Mouse (Mus musculus) kidney, embryonic 15.5 days (tissue): Measurements from ENCODE around the gene Ippk. TPM values are rescaled to one million over a fixed set of nuclear protein-coding genes. Genes with fewer than 3 reads are reported as not detected.

ENCODE experiments used
- ATAC-seq: fragments of 200-750 bp; cut with Nextera tagmentation; replicated peaks from 2 replicates; pipeline ENCODE4 v1.8.0; 2017; ENCODE audit warnings: moderate TSS enrichment; ENCODE audit not compliant: low FRiP score
- H3K27ac ChIP-seq: fragments of 300-500 bp; sonication (generic); 2 replicates; pipeline ENCODE4 v1.5.1; 2015; ENCODE audit warnings: mild to moderate bottlenecking, inconsistent platforms
- H3K27me3 ChIP-seq: fragments of 300-500 bp; sonication (generic); 2 replicates; pipeline ENCODE4 v1.6.1; 2015; ENCODE audit warnings: inconsistent platforms
- H3K36me3 ChIP-seq: fragments of 300-500 bp; sonication (generic); 2 replicates; pipeline ENCODE4 v1.6.1; 2015; ENCODE audit warnings: inconsistent platforms
- H3K4me1 ChIP-seq: fragments of 300-500 bp; sonication (generic); 2 replicates; pipeline ENCODE4 v1.6.1; 2015; ENCODE audit warnings: inconsistent platforms
- H3K4me2 ChIP-seq: fragments of 300-500 bp; sonication (generic); 2 replicates; pipeline ENCODE4 v1.6.1; 2015; ENCODE audit warnings: moderate library complexity, mild to moderate bottlenecking, inconsistent platforms
- H3K4me3 ChIP-seq: fragments of 300-500 bp; sonication (generic); replicated peaks from 2 replicates; pipeline ENCODE4 v1.5.1; 2015; ENCODE audit warnings: mild to moderate bottlenecking, inconsistent platforms
- H3K9ac ChIP-seq: fragments of 300-500 bp; sonication (generic); 2 replicates; pipeline ENCODE4 v1.6.1; 2015; ENCODE audit warnings: mild to moderate bottlenecking, inconsistent platforms
- H3K9me3 ChIP-seq: fragments of 300-500 bp; sonication (generic); replicated peaks from 2 replicates; pipeline ENCODE4 v1.6.1; 2016; ENCODE audit warnings: inconsistent platforms
- WGBS: fragments of 180-500 bp; shearing (Covaris S2); methylation state at CpG from one replicate; pipeline ENCODE4 v1.1.7; 2015; ENCODE audit warnings: mixed read lengths; 5-methylcytosine and 5-hydroxymethylcytosine counted together
- polyA plus RNA-seq: library from polyadenylated mRNA; unstranded; fragments of >200 nt; fragmentation: Nextera tagmentation; extraction: Ambion mirVana; gene quantifications from 2 replicates; pipeline ENCODE4 v1.2.1, GENCODE M21; 2015

Ippk gene
- polyA plus RNA-seq, 1 experiment from 2014 or later = 17.9 TPM

GRCm38 (mm10) chr13:49492376-49493368 lies 71.6 kb downstream of the Ippk start, which contains the start of gene Tes3-ps:
Gene Tes3-ps (plus strand): TSS chr13:49493318.
- H3K9me3 ChIP-seq = no peaks in the 10 kb centered on the region
- no peak for ATAC-seq
- H3K4me3 ChIP-seq = no peak within 1 kb of the TSS
- 0 out of 2 replicates have a peak, but pooled peaks cover 2% of the 10 kb centered on the region for H3K4me1 ChIP-seq
- H3K4me2 ChIP-seq = no peak within 1 kb of the TSS
- no peak within 1 kb of the TSS for H3K27ac ChIP-seq
- no peak within 1 kb of the TSS for H3K9ac ChIP-seq
- H3K36me3 ChIP-seq = no peaks in the 10 kb centered on the region
- WGBS = 63% methylated on average over 6 of the region's 6 CpGs
- no peaks in the 10 kb centered on the region for H3K27me3 ChIP-seq

GRCm38 (mm10) chr13:49504510-49504909 lies 83.5 kb downstream of the Ippk start, which contains the start of gene Ecm2:
Gene Ecm2 (plus strand): TSS chr13:49504810.
- Histone ChIP-seq H3K4me3 (no peak within 1 kb of the TSS), H3K9ac (no peak within 1 kb of the TSS), H3K27me3 (no peaks in the 10 kb centered on the region), H3K9me3 (no peaks in the 10 kb centered on the region), H3K4me1 (peaks cover 3% of the 10 kb centered on the region; the same call in 1 of the 2 replicates), H3K4me2 (no peak within 1 kb of the TSS), H3K27ac (no peak within 1 kb of the TSS), H3K36me3 (no peaks in the 10 kb centered on the region)
- ATAC-seq = no peak
- WGBS = 70% methylated on average over 4 of the region's 4 CpGs

GRCm38 (mm10) chr13:49505776-49506175 lies 84.7 kb downstream of the Ippk start:
- no peak overlapping the region for H3K27ac ChIP-seq
- peaks cover 3% of the 10 kb centered on the region; the same call in 1 of the 2 replicates for H3K4me1 ChIP-seq
- no peak for ATAC-seq
- no peaks in the 10 kb centered on the region for H3K9me3 ChIP-seq
- no peaks in the 10 kb centered on the region for H3K27me3 ChIP-seq
- no peak overlapping the region for H3K4me2 ChIP-seq
- H3K36me3 ChIP-seq = no peaks in the 10 kb centered on the region
- no peak overlapping the region for H3K9ac ChIP-seq
- H3K4me3 ChIP-seq = no peak overlapping the region
- WGBS = 81% methylated on average over 4 of the region's 4 CpGs

- H3K9me3 ChIP-seq = no peaks in the 10 kb centered on the region
- no peak overlapping the region for H3K4me3 ChIP-seq
- no peak for ATAC-seq
- H3K9ac ChIP-seq = no peak overlapping the region
- no peak overlapping the region for H3K27ac ChIP-seq
- H3K4me2 ChIP-seq = no peak overlapping the region
- H3K36me3 ChIP-seq = no peaks in the 10 kb centered on the region
- peaks cover 3% of the 10 kb centered on the region; the same call in 1 of the 2 replicates for H3K4me1 ChIP-seq
- H3K27me3 ChIP-seq = no peaks in the 10 kb centered on the region
- 66% methylated on average over 3 of the region's 3 CpGs for WGBS
These were observed 86.1 kb downstream of the Ippk start for GRCm38 (mm10) chr13:49507176-49507575.

Other genes starting within 250 kb of the Ippk start
- gene Ninj1, start 233.8 kb upstream of the Ippk start, polyA plus RNA-seq = 57.5 and 59.8 TPM in 2 replicates
- gene Card19, start 205.2 kb upstream of the Ippk start, polyA plus RNA-seq = 45.7 and 47.2 TPM in 2 replicates
- gene Susd3, start 172.5 kb upstream of the Ippk start, polyA plus RNA-seq = 18.5 and 22.7 TPM in 2 replicates
- gene Fgd3, start 100.9 kb upstream of the Ippk start, polyA plus RNA-seq = 0.74 and 0.78 TPM in 2 replicates
- gene Bicd2, start 79.7 kb upstream of the Ippk start, polyA plus RNA-seq = 25.0 and 26.5 TPM in 2 replicates
- gene Tes3-ps, start 72.1 kb downstream of the Ippk start, polyA plus RNA-seq = 0.84 and 0.92 TPM in 2 replicates
- 0.93 and 1.0 TPM in 2 replicates for gene Ecm2, start 83.6 kb downstream of the Ippk start, polyA plus RNA-seq
- 18.3 and 23.7 TPM in 2 replicates for gene Aspn, start 123.2 kb downstream of the Ippk start, polyA plus RNA-seq
- gene Omd, start 161.2 kb downstream of the Ippk start, polyA plus RNA-seq = 1.8 and 5.6 TPM in 2 replicates
- 54.4 and 58.9 TPM in 2 replicates for gene Ogn, start 186.8 kb downstream of the Ippk start, polyA plus RNA-seq
- gene Cenpp, start 231.5 kb downstream of the Ippk start, polyA plus RNA-seq = 28.0 and 30.0 TPM in 2 replicates
- 16.3 and 20.6 TPM in 2 replicates for gene Nol8, start 231.8 kb downstream of the Ippk start, polyA plus RNA-seq